Mouse (Mus musculus): ENCODE measurements around the gene Urad. TPM values are rescaled to one million over a fixed set of nuclear protein-coding genes. Genes with fewer than 3 reads are reported as not detected.

The Urad gene
- polyA plus RNA-seq, 1 experiment from 2014 or later, result not detected

GRCm38 (mm10) chr5:147277547-147277925 lies 44.7 kb downstream of the Urad start:
- no peaks in the 10 kb centered on the region for H3K36me3 ChIP-seq (ENCODE audit: insufficient read depth, low read length)
- H3K4me1 ChIP-seq (replicated peaks; ENCODE audit: insufficient read depth, low read length), result no peaks in the 10 kb centered on the region
- DNase-seq (ENCODE audit: low spot score) (no peak), ATAC-seq (replicated peaks; ENCODE audit: low FRiP score, low read depth) (no peak)
- no peaks in the 10 kb centered on the region for H3K9me3 ChIP-seq (replicated peaks; ENCODE audit: low read length)
- no peak overlapping the region for H3K4me2 ChIP-seq (ENCODE audit: low read length)
- no peak overlapping the region for H3K9ac ChIP-seq (ENCODE audit: low read depth, low read length)
- H3K27me3 ChIP-seq (ENCODE audit: insufficient read depth, low read length), result peaks cover 84% of the 10 kb centered on the region
- TF ChIP-seq CTCF (IDR thresholded peaks at IDR 0.05; ENCODE audit: low read depth), result no peak
- no peak overlapping the region for H3K4me3 ChIP-seq (replicated peaks; ENCODE audit: low read depth, low read length)
- WGBS, result 2% methylated on average over 13 of the region's 13 CpGs
- H3K27ac ChIP-seq, result no peak overlapping the region

DNA sequence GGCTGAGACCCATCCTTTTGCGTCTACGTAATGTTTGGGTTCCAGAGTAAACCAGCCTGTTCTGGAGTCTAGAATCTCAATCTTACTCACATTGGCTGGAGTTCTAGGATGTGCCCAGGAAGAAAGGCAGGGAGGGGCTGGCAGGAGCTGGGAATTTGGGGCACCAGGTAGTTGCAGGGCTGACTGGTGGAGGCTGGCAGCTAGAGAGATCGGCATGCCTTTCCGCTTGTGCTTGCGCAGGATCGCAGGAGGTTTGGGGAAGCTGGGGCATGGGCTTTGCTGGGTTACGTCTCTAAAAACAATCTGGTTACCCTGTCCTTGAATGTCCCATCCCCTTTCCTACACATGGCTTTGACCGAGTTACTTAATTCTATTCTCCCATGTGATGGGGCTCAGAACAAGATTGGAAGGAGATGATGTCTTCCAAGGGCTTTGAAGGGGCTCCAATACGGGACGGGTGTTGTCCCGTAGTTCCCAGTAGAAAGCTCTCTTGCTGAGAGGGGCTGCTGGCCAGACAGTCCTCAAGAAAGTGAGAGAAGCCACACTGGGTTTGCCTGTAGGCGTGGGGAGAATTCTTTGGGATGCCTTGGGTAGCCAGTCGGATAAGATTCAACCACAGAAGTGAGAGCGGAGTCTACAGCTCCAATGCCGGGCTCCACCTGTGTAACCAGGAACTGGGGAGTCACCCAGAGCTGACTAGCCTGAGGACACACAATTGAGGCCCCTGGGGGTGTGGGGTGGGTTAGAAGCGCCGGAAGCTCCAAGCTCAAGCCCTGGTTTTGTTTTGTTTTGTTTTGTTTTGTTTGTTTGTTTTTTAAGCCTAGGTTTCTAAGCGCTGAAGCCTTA lies 45.3 kb downstream of the Urad start:
- 2% methylated on average over 18 of the region's 18 CpGs for WGBS
- no peak for DNase-seq (ENCODE audit: low spot score)

GRCm38 (mm10) chr5:147275761-147276160 lies 46.5 kb downstream of the Urad start:
- no peaks in the 10 kb centered on the region for H3K4me1 ChIP-seq (replicated peaks; ENCODE audit: insufficient read depth, low read length)
- no peak overlapping the region for H3K27ac ChIP-seq
- no peaks in the 10 kb centered on the region for H3K36me3 ChIP-seq (ENCODE audit: insufficient read depth, low read length)
- H3K4me3 ChIP-seq (replicated peaks; ENCODE audit: low read depth, low read length), result no peak overlapping the region
- H3K4me2 ChIP-seq (ENCODE audit: low read length), result no peak overlapping the region
- ATAC-seq (replicated peaks; ENCODE audit: low FRiP score, low read depth) (no peak), DNase-seq (ENCODE audit: low spot score) (no peak)
- H3K27me3 ChIP-seq (ENCODE audit: insufficient read depth, low read length), result peaks cover 92% of the 10 kb centered on the region
- 19% methylated on average over 3 of the region's 3 CpGs for WGBS
- no peak for TF ChIP-seq CTCF (IDR thresholded peaks at IDR 0.05; ENCODE audit: low read depth)
- no peak overlapping the region for H3K9ac ChIP-seq (ENCODE audit: low read depth, low read length)
- H3K9me3 ChIP-seq (replicated peaks; ENCODE audit: low read length), result no peaks in the 10 kb centered on the region

More for the DNA sequence above, 45.3 kb downstream of the Urad start:
- ATAC-seq (replicated peaks; ENCODE audit: low FRiP score, low read depth), result no peak
- Histone ChIP-seq H3K4me3 (replicated peaks; ENCODE audit: low read depth, low read length) (no peak overlapping the region), H3K27ac (no peak overlapping the region), H3K4me1 (replicated peaks; ENCODE audit: insufficient read depth, low read length) (no peaks in the 10 kb centered on the region), H3K4me2 (ENCODE audit: low read length) (no peak overlapping the region), H3K36me3 (ENCODE audit: insufficient read depth, low read length) (no peaks in the 10 kb centered on the region), H3K27me3 (ENCODE audit: insufficient read depth, low read length) (peaks cover 90% of the 10 kb centered on the region), H3K9ac (ENCODE audit: low read depth, low read length) (no peak overlapping the region), H3K9me3 (replicated peaks; ENCODE audit: low read length) (no peaks in the 10 kb centered on the region)
- TF ChIP-seq CTCF (IDR thresholded peaks at IDR 0.05; ENCODE audit: low read depth), result no peak

DNA sequence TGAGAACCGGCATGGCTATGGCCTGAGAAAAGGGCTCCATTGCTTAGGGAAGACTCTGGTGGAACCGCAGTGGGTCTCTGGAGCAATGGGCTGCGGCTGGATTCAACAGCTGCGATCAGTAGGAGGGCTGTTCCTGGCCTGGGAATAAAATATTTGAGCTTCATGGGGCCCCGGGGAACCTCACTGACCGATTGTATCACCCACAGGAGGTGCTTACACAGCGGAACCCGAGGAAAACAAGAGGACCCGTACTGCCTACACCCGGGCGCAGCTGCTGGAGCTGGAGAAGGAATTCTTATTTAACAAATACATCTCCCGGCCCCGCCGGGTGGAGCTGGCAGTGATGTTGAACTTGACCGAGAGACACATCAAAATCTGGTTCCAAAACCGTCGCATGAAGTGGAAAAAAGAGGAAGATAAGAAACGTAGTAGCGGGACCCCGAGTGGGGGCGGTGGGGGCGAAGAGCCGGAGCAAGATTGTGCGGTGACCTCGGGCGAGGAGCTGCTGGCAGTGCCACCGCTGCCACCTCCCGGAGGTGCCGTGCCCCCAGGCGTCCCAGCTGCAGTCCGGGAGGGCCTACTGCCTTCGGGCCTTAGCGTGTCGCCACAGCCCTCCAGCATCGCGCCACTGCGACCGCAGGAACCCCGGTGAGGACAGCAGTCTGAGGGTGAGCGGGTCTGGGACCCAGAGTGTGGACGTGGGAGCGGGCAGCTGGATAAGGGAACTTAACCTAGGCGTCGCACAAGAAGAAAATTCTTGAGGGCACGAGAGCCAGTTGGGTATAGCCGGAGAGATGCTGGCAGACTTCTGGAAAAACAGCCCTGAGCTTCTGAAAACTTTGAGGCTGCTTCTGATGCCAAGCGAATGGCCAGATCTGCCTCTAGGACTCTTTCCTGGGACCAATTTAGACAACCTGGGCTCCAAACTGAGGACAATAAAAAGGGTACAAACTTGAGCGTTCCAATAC lies 47.8 kb downstream of the Urad start:
- H3K4me2 ChIP-seq (ENCODE audit: low read length), result no peak overlapping the region
- H3K27me3 ChIP-seq (ENCODE audit: insufficient read depth, low read length), result peaks cover 93% of the 10 kb centered on the region
- H3K9me3 ChIP-seq (replicated peaks; ENCODE audit: low read length), result no peaks in the 10 kb centered on the region
- no peak overlapping the region for H3K9ac ChIP-seq (ENCODE audit: low read depth, low read length)
- no peaks in the 10 kb centered on the region for H3K36me3 ChIP-seq (ENCODE audit: insufficient read depth, low read length)
- WGBS, result under 1% methylated on average over 48 of the region's 48 CpGs
- no peaks in the 10 kb centered on the region for H3K4me1 ChIP-seq (replicated peaks; ENCODE audit: insufficient read depth, low read length)
- DNase-seq (ENCODE audit: low spot score), result no peak
- H3K27ac ChIP-seq, result no peak overlapping the region
- ATAC-seq (replicated peaks; ENCODE audit: low FRiP score, low read depth), result no peak
- H3K4me3 ChIP-seq (replicated peaks; ENCODE audit: low read depth, low read length), result no peak overlapping the region
- no peak for TF ChIP-seq CTCF (IDR thresholded peaks at IDR 0.05; ENCODE audit: low read depth)

GRCm38 (mm10) chr5:147272808-147273345 lies 49.4 kb downstream of the Urad start:
- DNase-seq (ENCODE audit: low spot score) (no peak), ATAC-seq (replicated peaks; ENCODE audit: low FRiP score, low read depth) (no peak)
- no peaks in the 10 kb centered on the region for H3K36me3 ChIP-seq (ENCODE audit: insufficient read depth, low read length)
- H3K9me3 ChIP-seq (replicated peaks; ENCODE audit: low read length), result no peaks in the 10 kb centered on the region
- WGBS, result 3% methylated on average over 10 of the region's 10 CpGs
- no peak overlapping the region for H3K9ac ChIP-seq (ENCODE audit: low read depth, low read length)
- H3K4me2 ChIP-seq (ENCODE audit: low read length), result no peak overlapping the region
- H3K27me3 ChIP-seq (ENCODE audit: insufficient read depth, low read length), result peaks cover 96% of the 10 kb centered on the region
- H3K27ac ChIP-seq, result no peak overlapping the region
- no peak overlapping the region for H3K4me3 ChIP-seq (replicated peaks; ENCODE audit: low read depth, low read length)
- TF ChIP-seq CTCF (IDR thresholded peaks at IDR 0.05; ENCODE audit: low read depth), result no peak
- H3K4me1 ChIP-seq (replicated peaks; ENCODE audit: insufficient read depth, low read length), result no peaks in the 10 kb centered on the region

Data from kidney, postnatal 0 days (tissue).